Mouse (Mus musculus): ENCODE data around the gene Gps2. TPM values are rescaled to one million over a fixed set of nuclear protein-coding genes. Genes with fewer than 3 reads are reported as not detected.
"Not testable (repeated sequence)": the region's sequence is repeated elsewhere in the genome, so short reads cannot be mapped to it uniquely, and the experiment has no call there.

The Gps2 gene
- polyA plus RNA-seq, 1 experiment from 2014 or later, result 68.1 TPM

GRCm38 (mm10) chr11:69912716-69913530, 765 bp upstream of the Gps2 start:
- Histone ChIP-seq H3K9ac (peak overlapping the region; percentile 96; the same call in 1 of the 2 replicates), H3K27ac (peak overlapping the region; percentile 45; the same call in 1 of the 2 replicates)

GRCm38 (mm10) chr11:69914372-69914764, 680 bp downstream of the Gps2 start:
- H3K9me3 ChIP-seq, result no peaks in the 10 kb centered on the region
- peak overlapping the region; percentile 73 for H3K27ac ChIP-seq
- ATAC-seq, result no peak; the same call in 1 of the 2 replicates
- H3K4me2 ChIP-seq (replicated peaks), result peak overlapping the region; percentile 96
- peaks cover 58% of the 10 kb centered on the region for H3K36me3 ChIP-seq
- peaks cover 35% of the 10 kb centered on the region for H3K4me1 ChIP-seq (replicated peaks)
- peak overlapping the region; percentile 96 for H3K9ac ChIP-seq
- no peaks in the 10 kb centered on the region for H3K27me3 ChIP-seq (replicated peaks)
- H3K4me3 ChIP-seq (replicated peaks), result peak overlapping the region; percentile 91
- 1% methylated on average over 17 of the region's 17 CpGs for WGBS

More at GRCm38 (mm10) chr11:69912716-69913530, 765 bp upstream of the Gps2 start:
- H3K4me1 ChIP-seq (replicated peaks), result peaks cover 27% of the 10 kb centered on the region
- H3K36me3 ChIP-seq, result peaks cover 63% of the 10 kb centered on the region
- H3K9me3 ChIP-seq, result no peaks in the 10 kb centered on the region
- peak overlapping the region; percentile 96 for H3K4me2 ChIP-seq (replicated peaks)
- peak overlapping the region; percentile 91 for H3K4me3 ChIP-seq (replicated peaks)
- ATAC-seq, result no peak
- no peaks in the 10 kb centered on the region for H3K27me3 ChIP-seq (replicated peaks)
- whole genome bisulfite sequencing, result 74% methylated on average over 15 of the region's 15 CpGs

- H3K4me3 ChIP-seq (replicated peaks), result peak overlapping the region; percentile 91
- no peaks in the 10 kb centered on the region for H3K9me3 ChIP-seq
- no peak for ATAC-seq
- H3K36me3 ChIP-seq, result peaks cover 52% of the 10 kb centered on the region
- 35% methylated on average over 9 of the region's 9 CpGs for WGBS
- H3K4me1 ChIP-seq (replicated peaks), result peaks cover 38% of the 10 kb centered on the region
- H3K9ac ChIP-seq, result peak overlapping the region; percentile 96
- H3K4me2 ChIP-seq (replicated peaks), result peak overlapping the region; percentile 96
- H3K27me3 ChIP-seq (replicated peaks), result no peaks in the 10 kb centered on the region
- no peak overlapping the region for H3K27ac ChIP-seq
Observed at GRCm38 (mm10) chr11:69914917-69915430, 1.3 kb downstream of the Gps2 start.

- Histone ChIP-seq H3K27me3 (replicated peaks) (no peaks in the 10 kb centered on the region), H3K27ac (no peak overlapping the region), H3K36me3 (peaks cover 42% of the 10 kb centered on the region), H3K9me3 (no peaks in the 10 kb centered on the region), H3K4me3 (replicated peaks) (0 out of 2 replicates have a peak overlapping the region, but pooled peaks have one; percentile 6), H3K4me1 (replicated peaks) (peaks cover 38% of the 10 kb centered on the region), H3K9ac (0 out of 2 replicates have a peak overlapping the region, but pooled peaks have one; percentile 3), H3K4me2 (replicated peaks) (peak overlapping the region; percentile 96)
- ATAC-seq, result no peak
- 60% methylated on average over 5 of the region's 5 CpGs for WGBS
Observed at GRCm38 (mm10) chr11:69915667-69916627, 2.3 kb downstream of the Gps2 start.

GRCm38 (mm10) chr11:69916652-69917378, 3.1 kb downstream of the Gps2 start:
- peaks cover 34% of the 10 kb centered on the region for H3K36me3 ChIP-seq

GRCm38 (mm10) chr11:69917379-69917948, 3.8 kb downstream of the Gps2 start:
- Histone ChIP-seq H3K4me1 (replicated peaks) (peaks cover 38% of the 10 kb centered on the region), H3K4me3 (replicated peaks) (no peak overlapping the region), H3K9ac (no peak overlapping the region), H3K36me3 (peaks cover 27% of the 10 kb centered on the region), H3K27me3 (replicated peaks) (no peaks in the 10 kb centered on the region), H3K4me2 (replicated peaks) (no peak overlapping the region), H3K27ac (no peak overlapping the region), H3K9me3 (no peaks in the 10 kb centered on the region)
- ATAC-seq, result no peak
- WGBS, result 83% methylated on average over 8 of the region's 8 CpGs

More at GRCm38 (mm10) chr11:69916652-69917378, 3.1 kb downstream of the Gps2 start:
- peaks cover 38% of the 10 kb centered on the region for H3K4me1 ChIP-seq (replicated peaks)
- H3K4me2 ChIP-seq (replicated peaks); ATAC-seq; H3K27ac ChIP-seq; H3K27me3 ChIP-seq (replicated peaks); H3K4me3 ChIP-seq (replicated peaks); H3K9ac ChIP-seq; H3K9me3 ChIP-seq: not testable (repeated sequence)
- WGBS, result 66% methylated on average over 7 of the region's 7 CpGs

- 81% methylated on average over 5 of the region's 5 CpGs for WGBS
- Histone ChIP-seq H3K9ac (no peak overlapping the region), H3K27me3 (replicated peaks) (no peaks in the 10 kb centered on the region), H3K9me3 (no peaks in the 10 kb centered on the region), H3K4me1 (replicated peaks) (peaks cover 39% of the 10 kb centered on the region), H3K4me3 (replicated peaks) (no peak overlapping the region), H3K36me3 (peaks cover 25% of the 10 kb centered on the region), H3K27ac (no peak overlapping the region), H3K4me2 (replicated peaks) (no peak overlapping the region)
- no peak for ATAC-seq
Observed at GRCm38 (mm10) chr11:69918118-69918517, 4.4 kb downstream of the Gps2 start.

GRCm38 (mm10) chr11:69919053-69919452, 5.4 kb downstream of the Gps2 start:
- Histone ChIP-seq H3K4me3 (replicated peaks) (peak overlapping the region; percentile 83), H3K9ac (peak overlapping the region; percentile 93; the same call in 1 of the 2 replicates), H3K4me2 (replicated peaks) (peak overlapping the region; percentile 78), H3K4me1 (replicated peaks) (peaks cover 33% of the 10 kb centered on the region), H3K27me3 (replicated peaks) (no peaks in the 10 kb centered on the region), H3K9me3 (no peaks in the 10 kb centered on the region), H3K36me3 (peaks cover 25% of the 10 kb centered on the region), H3K27ac (no peak overlapping the region)
- WGBS, result 78% methylated on average over 9 of the region's 9 CpGs
- ATAC-seq, result no peak

- Histone ChIP-seq H3K4me3 (replicated peaks) (peak overlapping the region; percentile 83), H3K4me2 (replicated peaks) (peak overlapping the region; percentile 78), H3K27ac (peak overlapping the region; percentile 98), H3K9ac (peak overlapping the region; percentile 93), H3K4me1 (replicated peaks) (peaks cover 28% of the 10 kb centered on the region), H3K27me3 (replicated peaks) (no peaks in the 10 kb centered on the region), H3K9me3 (no peaks in the 10 kb centered on the region), H3K36me3 (peaks cover 25% of the 10 kb centered on the region)
- under 1% methylated on average over 17 of the region's 17 CpGs for WGBS
- peak; percentile 40 for ATAC-seq
Observed at GRCm38 (mm10) chr11:69919661-69920265, 6.1 kb downstream of the Gps2 start.

- peaks cover 23% of the 10 kb centered on the region for H3K4me1 ChIP-seq (replicated peaks)
- peak overlapping the region; percentile 78 for H3K4me2 ChIP-seq (replicated peaks)
- H3K9ac ChIP-seq, result peak overlapping the region; percentile 93
- peaks cover 25% of the 10 kb centered on the region for H3K36me3 ChIP-seq
- no peaks in the 10 kb centered on the region for H3K9me3 ChIP-seq
- H3K27ac ChIP-seq, result peak overlapping the region; percentile 98
- peak; percentile 27 for ATAC-seq
- H3K4me3 ChIP-seq (replicated peaks), result peak overlapping the region; percentile 83
- under 1% methylated on average over 63 of the region's 65 CpGs for WGBS
- H3K27me3 ChIP-seq (replicated peaks), result no peaks in the 10 kb centered on the region
Observed at GRCm38 (mm10) chr11:69920266-69921031, 6.8 kb downstream of the Gps2 start.
